Mouse (Mus musculus) cortical plate, adult 2 months (tissue): Measurements from ENCODE around the gene Adgrg3.
A peak's percentile ranks its signal among the peaks of the same experiment; 100 is the strongest.

Experiments used
- CTCF ChIP-seq: fragments of 200-500 bp; IDR thresholded peaks from 2 replicates; pipeline ENCODE4 v1.5.1; 2011; ENCODE audit warnings: mild to moderate bottlenecking, control low read depth, low read length; ENCODE audit not compliant: insufficient read depth; ENCODE audit errors: extremely low read depth
- POLR2A ChIP-seq: fragments of 200-500 bp; IDR thresholded peaks from 2 replicates; pipeline ENCODE4 v1.6.1; 2011; ENCODE audit warnings: mild to moderate bottlenecking, low read length, control low read depth; ENCODE audit not compliant: insufficient read depth; ENCODE audit errors: extremely low read depth

- TF ChIP-seq POLR2A (no peak), CTCF (peak; percentile 28; the same call in 1 of the 2 replicates)
Measured at GRCm38 (mm10) chr8:95025421-95025820, 7.9 kb downstream of the Adgrg3 start.
